Mouse (Mus musculus): ENCODE results near the gene Spz1. TPM values are rescaled to one million over a fixed set of nuclear protein-coding genes. Genes with fewer than 3 reads are reported as not detected.

Spz1 gene
- polyA plus RNA-seq, 1 experiment: 0.08 TPM

GRCm38 (mm10) chr13:92592268-92592785, 16.4 kb upstream of the Spz1 start:
- H3K27ac ChIP-seq (ENCODE audit: insufficient read depth, low read depth, low read length): no peak overlapping the region
- H3K4me3 ChIP-seq (ENCODE audit: low read depth, low read length): no peak overlapping the region
- H3K4me1 ChIP-seq (ENCODE audit: control insufficient read depth, insufficient read depth, insufficient read length, low read length): peaks cover 15% of the 10 kb centered on the region
- no peak for TF ChIP-seq CTCF (IDR thresholded peaks at IDR 0.05; ENCODE audit: extremely low read depth, insufficient read length, insufficient replicate concordance, low read depth, low read length)
- WGBS: 76% methylated on average over 5 of the region's 5 CpGs
- no peaks in the 10 kb centered on the region for H3K27me3 ChIP-seq (ENCODE audit: control insufficient read depth, insufficient read depth, low read length)
- no peaks in the 10 kb centered on the region for H3K36me3 ChIP-seq (ENCODE audit: control insufficient read depth, insufficient read depth, low read length)

- H3K4me3 ChIP-seq (ENCODE audit: low read depth, low read length): no peak overlapping the region
- H3K27me3 ChIP-seq (ENCODE audit: control insufficient read depth, insufficient read depth, low read length): no peaks in the 10 kb centered on the region
- H3K4me1 ChIP-seq (ENCODE audit: control insufficient read depth, insufficient read depth, insufficient read length, low read length): peaks cover 16% of the 10 kb centered on the region
- 85% methylated on average over 3 of the region's 3 CpGs for WGBS
- H3K27ac ChIP-seq (ENCODE audit: insufficient read depth, low read depth, low read length): no peak overlapping the region
- TF ChIP-seq POLR2A (IDR thresholded peaks at IDR 0.05; ENCODE audit: low read depth, low read length) (no peak), CTCF (IDR thresholded peaks at IDR 0.05; ENCODE audit: extremely low read depth, insufficient read length, insufficient replicate concordance, low read depth, low read length) (no peak)
- H3K36me3 ChIP-seq (ENCODE audit: control insufficient read depth, insufficient read depth, low read length): no peaks in the 10 kb centered on the region
Measured at GRCm38 (mm10) chr13:92591225-92591624, 15.3 kb upstream of the Spz1 start.

- H3K4me1 ChIP-seq (ENCODE audit: control insufficient read depth, insufficient read depth, insufficient read length, low read length): peaks cover 16% of the 10 kb centered on the region
- no peak overlapping the region for H3K4me3 ChIP-seq (ENCODE audit: low read depth, low read length)
- H3K27me3 ChIP-seq (ENCODE audit: control insufficient read depth, insufficient read depth, low read length): no peaks in the 10 kb centered on the region
- H3K36me3 ChIP-seq (ENCODE audit: control insufficient read depth, insufficient read depth, low read length): no peaks in the 10 kb centered on the region
- TF ChIP-seq POLR2A (IDR thresholded peaks at IDR 0.05; ENCODE audit: low read depth, low read length): no peak
- no peak for TF ChIP-seq CTCF (IDR thresholded peaks at IDR 0.05; ENCODE audit: extremely low read depth, insufficient read length, insufficient replicate concordance, low read depth, low read length)
- H3K27ac ChIP-seq (ENCODE audit: insufficient read depth, low read depth, low read length): no peak overlapping the region
Measured at GRCm38 (mm10) chr13:92589255-92589654, 13.3 kb upstream of the Spz1 start.

DNA sequence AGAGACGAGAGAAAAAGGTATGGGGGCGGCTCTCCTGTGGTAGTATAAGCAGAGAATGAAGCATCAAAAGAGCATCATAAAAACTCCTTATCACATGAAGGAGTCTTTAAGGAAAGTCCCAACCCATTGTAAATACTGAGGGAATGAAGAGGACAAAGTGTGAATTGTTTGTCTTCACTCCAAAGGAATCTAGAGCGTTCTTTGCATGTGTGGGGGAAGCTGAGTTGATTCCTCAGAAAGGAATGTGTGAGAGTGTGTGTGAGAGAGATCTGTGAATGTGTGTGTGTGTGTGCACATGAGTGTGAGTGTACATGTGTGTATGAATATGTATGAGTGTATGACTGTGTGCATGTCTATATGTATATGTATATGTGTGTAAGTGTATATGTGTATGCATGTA, 12.7 kb upstream of the Spz1 start:
- 0 out of 2 replicates have a peak overlapping the region, but pooled peaks have one; percentile 3 for H3K27ac ChIP-seq (ENCODE audit: insufficient read depth, low read depth, low read length)
- TF ChIP-seq CTCF (IDR thresholded peaks at IDR 0.05; ENCODE audit: extremely low read depth, insufficient read length, insufficient replicate concordance, low read depth, low read length) (no peak), POLR2A (IDR thresholded peaks at IDR 0.05; ENCODE audit: low read depth, low read length) (no peak)
- WGBS: 17% methylated on average over 3 of the region's 3 CpGs
- H3K4me3 ChIP-seq (ENCODE audit: low read depth, low read length): no peak overlapping the region
- no peaks in the 10 kb centered on the region for H3K36me3 ChIP-seq (ENCODE audit: control insufficient read depth, insufficient read depth, low read length)
- H3K27me3 ChIP-seq (ENCODE audit: control insufficient read depth, insufficient read depth, low read length): no peaks in the 10 kb centered on the region
- H3K4me1 ChIP-seq (ENCODE audit: control insufficient read depth, insufficient read depth, insufficient read length, low read length): peaks cover 16% of the 10 kb centered on the region

DNA sequence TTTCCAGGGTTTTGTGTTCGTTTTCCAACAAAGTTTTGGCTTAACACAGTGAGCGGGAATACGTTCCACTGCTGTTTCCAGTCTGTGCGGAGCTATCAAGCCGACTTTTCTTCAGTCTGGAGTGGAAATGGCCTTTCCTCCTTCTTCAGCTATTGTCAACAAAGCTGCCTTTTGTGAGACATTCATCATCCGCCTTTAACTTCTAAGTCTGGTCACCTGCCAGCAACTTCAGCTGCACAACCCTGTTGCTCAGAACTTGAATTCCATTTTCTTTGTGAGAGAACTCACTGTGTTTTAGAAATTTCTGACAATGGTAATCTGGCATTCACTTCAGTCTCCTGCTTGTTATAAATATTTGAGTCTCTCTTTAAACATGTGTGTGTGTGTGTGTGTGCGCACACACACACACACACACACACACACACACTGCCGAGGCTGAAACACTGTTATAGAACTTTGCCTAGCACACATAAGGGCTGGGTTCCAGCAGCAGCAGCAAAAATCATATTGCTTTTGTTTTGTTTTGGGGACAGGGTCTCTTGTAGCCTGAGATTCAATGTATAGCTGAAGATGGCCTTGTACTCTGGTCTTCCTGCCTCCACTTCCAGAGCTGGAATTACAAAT, 8.2 kb upstream of the Spz1 start:
- Histone ChIP-seq H3K4me3 (ENCODE audit: low read depth, low read length) (no peak overlapping the region), H3K36me3 (ENCODE audit: control insufficient read depth, insufficient read depth, low read length) (no peaks in the 10 kb centered on the region), H3K4me1 (ENCODE audit: control insufficient read depth, insufficient read depth, insufficient read length, low read length) (peaks cover 10% of the 10 kb centered on the region; the same call in 1 of the 2 replicates), H3K27ac (ENCODE audit: insufficient read depth, low read depth, low read length) (no peak overlapping the region), H3K27me3 (ENCODE audit: control insufficient read depth, insufficient read depth, low read length) (no peaks in the 10 kb centered on the region)
- WGBS: 47% methylated on average over 8 of the region's 8 CpGs
- TF ChIP-seq CTCF (IDR thresholded peaks at IDR 0.05; ENCODE audit: extremely low read depth, insufficient read length, insufficient replicate concordance, low read depth, low read length) (no peak), POLR2A (IDR thresholded peaks at IDR 0.05; ENCODE audit: low read depth, low read length) (no peak)

- Histone ChIP-seq H3K4me3 (ENCODE audit: low read depth, low read length) (peak overlapping the region; percentile 5; the same call in 1 of the 2 replicates), H3K27me3 (ENCODE audit: control insufficient read depth, insufficient read depth, low read length) (no peaks in the 10 kb centered on the region), H3K36me3 (ENCODE audit: control insufficient read depth, insufficient read depth, low read length) (no peaks in the 10 kb centered on the region), H3K27ac (ENCODE audit: insufficient read depth, low read depth, low read length) (peak overlapping the region; percentile 18), H3K4me1 (ENCODE audit: control insufficient read depth, insufficient read depth, insufficient read length, low read length) (no peaks in the 10 kb centered on the region; the same call in 1 of the 2 replicates)
- WGBS: 8% methylated on average over 10 of the region's 10 CpGs
- TF ChIP-seq POLR2A (IDR thresholded peaks at IDR 0.05; ENCODE audit: low read depth, low read length) (no peak), CTCF (IDR thresholded peaks at IDR 0.05; ENCODE audit: extremely low read depth, insufficient read length, insufficient replicate concordance, low read depth, low read length) (peak; percentile 56; the same call in 1 of the 2 replicates)
Measured at GRCm38 (mm10) chr13:92580220-92581043, 4.5 kb upstream of the Spz1 start.

DNA sequence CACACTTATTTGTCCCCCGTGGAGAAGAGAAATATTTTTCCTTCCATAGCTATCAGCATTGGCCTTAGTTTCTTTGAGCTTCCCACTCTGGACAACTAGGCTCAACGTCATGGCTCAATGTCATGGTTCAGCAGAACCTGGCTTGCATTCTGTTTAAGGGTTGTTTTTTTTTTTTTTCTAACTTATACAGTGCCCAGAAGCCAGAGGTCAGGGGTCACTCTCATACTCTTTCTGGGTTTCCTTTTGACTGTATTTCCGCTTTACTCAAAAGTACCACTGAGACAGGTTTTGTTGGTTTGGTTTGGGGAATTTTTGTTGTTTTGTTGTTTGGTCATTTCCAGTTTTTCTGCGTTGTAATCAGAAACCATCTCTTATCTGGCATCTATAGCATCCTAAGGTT, 2.2 kb upstream of the Spz1 start:
- TF ChIP-seq POLR2A (IDR thresholded peaks at IDR 0.05; ENCODE audit: low read depth, low read length): no peak
- TF ChIP-seq CTCF (IDR thresholded peaks at IDR 0.05; ENCODE audit: extremely low read depth, insufficient read length, insufficient replicate concordance, low read depth, low read length): no peak
- Histone ChIP-seq H3K27ac (ENCODE audit: insufficient read depth, low read depth, low read length) (no peak overlapping the region), H3K36me3 (ENCODE audit: control insufficient read depth, insufficient read depth, low read length) (no peaks in the 10 kb centered on the region), H3K4me3 (ENCODE audit: low read depth, low read length) (no peak overlapping the region), H3K27me3 (ENCODE audit: control insufficient read depth, insufficient read depth, low read length) (no peaks in the 10 kb centered on the region), H3K4me1 (ENCODE audit: control insufficient read depth, insufficient read depth, insufficient read length, low read length) (no peaks in the 10 kb centered on the region; the same call in 1 of the 2 replicates)
- WGBS: 82% methylated on average over 4 of the region's 4 CpGs
